Mouse (Mus musculus): ENCODE measurements around the gene Hmgb2.

Hmgb2 gene

DNA sequence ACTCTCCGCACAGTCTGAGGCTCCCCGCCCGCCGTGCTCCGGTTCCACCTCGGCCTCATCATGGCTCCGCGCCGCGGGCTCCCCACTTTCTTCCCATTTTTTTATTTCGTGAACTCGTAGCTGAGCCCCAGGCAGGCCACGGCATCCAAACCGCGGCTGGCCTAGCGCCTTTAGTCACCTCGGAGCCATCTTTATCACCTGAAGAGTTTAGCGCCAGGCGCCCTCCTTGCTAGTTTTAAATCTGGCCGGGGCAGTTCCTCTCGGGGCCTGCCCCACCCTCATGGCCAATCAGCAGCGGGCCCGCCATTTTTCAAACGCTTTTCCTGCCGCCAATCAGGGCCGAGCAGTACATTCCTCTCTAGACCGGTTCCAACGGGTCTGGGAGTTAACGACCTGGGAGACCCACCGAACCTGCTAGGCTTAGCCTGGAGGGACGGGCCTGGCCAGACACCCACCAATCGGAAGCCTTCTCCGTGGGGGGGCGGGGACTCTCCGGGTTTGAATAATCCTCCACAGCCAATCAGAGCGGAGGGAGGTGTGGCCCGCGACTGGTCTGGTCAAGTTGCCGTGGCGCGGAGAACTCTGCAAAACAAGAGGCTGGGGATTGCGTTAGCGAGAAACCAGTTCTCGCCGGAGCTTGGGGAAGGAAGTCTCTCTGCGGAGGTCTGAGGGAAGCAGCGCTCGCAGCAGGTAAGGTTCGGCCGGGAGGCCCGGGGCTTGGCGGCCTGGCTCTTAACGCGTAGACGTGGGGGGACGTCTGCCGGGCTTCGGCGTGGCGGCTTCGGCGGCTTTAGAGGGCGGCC is at the start of gene Hmgb2:
Gene Hmgb2, plus strand, starts transcription at position 592 of the 803 bp plus-strand sequence.
- DNase-seq (ENCODE audit: low read depth, low spot score), result peak; percentile 99

DNA sequence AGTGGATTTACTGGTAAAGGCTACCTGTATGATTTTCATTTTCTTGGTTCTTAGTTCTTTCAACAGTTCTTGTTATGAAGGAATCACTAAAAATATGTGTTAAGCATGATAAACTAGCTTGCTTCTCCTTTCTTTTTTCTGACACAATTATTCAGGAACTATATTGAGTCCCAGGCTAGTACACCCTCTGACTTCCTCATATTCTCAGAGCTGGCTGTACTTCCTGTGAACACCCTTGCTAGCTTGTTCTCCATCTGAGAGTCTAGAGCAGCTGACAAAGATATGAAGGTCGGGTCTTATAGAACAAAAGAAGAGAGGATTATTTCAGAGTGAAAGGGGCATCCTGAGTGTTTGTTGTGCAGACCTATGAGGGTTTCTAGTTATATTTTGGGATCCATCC is 48.9 kb upstream of the Hmgb2 start:
- DNase-seq (ENCODE audit: low read depth, low spot score), result no peak

DNA sequence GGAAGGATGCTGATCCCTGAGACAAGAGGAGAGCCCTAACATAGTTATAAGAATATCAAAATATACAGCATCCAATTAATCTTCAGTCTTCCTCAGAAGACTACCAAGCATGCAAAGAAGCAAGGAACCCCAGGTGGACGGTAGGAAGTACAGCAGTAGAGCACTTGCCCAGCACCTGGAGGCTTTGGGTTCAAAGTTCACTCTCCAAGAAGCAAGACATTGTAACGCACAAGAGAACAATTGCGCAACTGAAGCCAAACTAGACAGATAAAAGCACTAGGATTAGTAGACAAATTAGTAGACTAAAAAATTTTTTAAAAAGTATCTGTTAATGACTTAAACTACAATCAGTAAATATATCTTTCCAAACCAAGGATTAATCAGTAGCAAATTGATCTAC is 48.0 kb upstream of the Hmgb2 start:
- no peak for DNase-seq (ENCODE audit: low read depth, low spot score)

DNA sequence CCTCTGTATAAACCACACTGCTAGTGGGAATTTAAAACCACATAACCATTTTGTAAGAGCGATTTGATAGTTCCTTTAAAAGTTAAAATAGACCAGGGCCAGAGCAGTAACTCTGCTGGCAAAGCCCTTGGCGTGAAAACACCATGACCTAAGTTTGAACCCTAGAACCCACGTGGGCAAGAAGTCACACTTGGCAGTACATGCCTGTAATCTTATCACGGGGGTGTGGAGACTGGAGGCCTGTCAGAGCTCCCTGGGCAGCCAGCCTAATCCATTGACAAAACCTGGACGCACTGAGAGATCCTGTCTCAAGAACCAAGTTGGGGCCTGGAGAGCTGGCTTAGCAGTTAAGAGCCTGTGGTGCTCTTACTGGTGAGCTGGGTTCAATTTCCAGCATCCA is 43.1 kb upstream of the Hmgb2 start:
- no peak for DNase-seq (ENCODE audit: low read depth, low spot score)

DNA sequence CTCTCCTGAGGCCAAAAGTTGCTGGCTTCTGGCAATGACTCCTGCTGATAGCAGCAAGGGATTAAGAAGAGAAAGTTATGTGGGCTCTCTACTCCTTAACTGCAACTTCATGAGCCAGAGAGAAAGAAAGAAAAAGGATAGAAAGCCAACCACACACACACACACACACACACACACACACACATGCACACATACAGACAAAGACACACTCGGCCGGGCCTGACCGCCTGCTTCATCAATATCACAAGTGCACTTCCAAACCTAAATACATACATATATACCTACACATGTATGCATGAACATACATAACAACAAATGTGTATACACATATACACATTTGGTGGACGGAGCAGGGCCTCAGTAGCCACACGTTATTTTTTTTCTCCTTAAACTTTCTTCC is 40.8 kb upstream of the Hmgb2 start:
- no peak for DNase-seq (ENCODE audit: low read depth, low spot score)

DNA sequence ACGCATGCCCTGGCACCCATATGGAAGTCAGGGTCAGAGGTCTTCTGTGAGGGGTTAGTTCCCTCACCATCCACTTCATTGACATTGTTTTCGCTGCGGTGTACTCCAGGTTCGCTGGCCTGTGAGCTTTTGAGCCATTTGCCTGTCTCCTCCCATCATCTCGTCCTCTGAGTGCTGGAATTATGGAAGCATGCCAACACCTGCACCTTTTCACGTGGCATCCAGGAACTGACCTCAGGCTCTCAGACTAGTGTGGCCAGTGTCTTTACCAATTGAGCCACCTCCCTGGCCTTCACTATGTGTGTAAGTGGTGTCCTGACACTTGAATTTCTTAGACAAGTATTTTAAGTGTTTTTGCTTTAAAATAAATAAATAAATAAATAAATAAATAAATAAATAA is 38.0 kb upstream of the Hmgb2 start:
- no peak for DNase-seq (ENCODE audit: low read depth, low spot score)

DNA sequence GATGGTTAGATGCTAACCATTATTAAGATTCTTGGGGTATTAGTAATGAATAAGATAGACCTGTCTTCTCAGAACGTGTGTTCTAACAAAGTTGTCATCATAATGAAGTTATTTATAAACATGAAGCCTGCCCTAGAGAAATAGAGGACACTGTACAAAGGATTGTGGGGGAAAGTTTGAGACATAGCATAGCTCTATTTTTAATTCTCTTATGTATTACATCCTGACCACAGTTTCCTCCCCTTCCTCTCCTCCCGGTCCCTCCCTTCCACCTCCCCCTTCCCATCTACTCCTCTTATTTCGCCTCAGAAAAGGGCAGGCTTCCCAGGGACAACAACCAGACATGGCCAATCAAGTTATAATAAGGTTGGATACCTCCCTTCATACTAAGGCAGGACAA is 33.3 kb upstream of the Hmgb2 start:
- no peak for DNase-seq (ENCODE audit: low read depth, low spot score)

DNA sequence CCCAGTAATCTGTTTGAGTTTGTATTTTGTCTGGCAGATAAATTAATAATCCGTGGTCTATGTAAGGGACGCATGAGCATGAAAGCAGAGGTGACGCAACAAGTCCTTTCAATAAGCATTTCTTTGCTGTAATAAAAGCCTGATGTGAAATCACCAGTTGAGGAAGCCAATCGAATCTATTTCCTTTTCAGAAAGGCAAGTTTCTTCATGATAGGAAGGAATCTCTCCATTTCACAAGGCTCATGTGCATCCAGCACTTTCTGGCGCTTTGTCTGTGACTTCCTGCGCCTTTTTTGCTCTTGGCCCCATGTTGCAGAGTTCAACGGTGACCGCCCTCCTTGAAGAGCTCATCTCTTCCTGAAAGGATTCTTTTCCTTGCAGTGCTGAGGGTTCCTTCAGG is 32.0 kb upstream of the Hmgb2 start:
- no peak for DNase-seq (ENCODE audit: low read depth, low spot score)

DNA sequence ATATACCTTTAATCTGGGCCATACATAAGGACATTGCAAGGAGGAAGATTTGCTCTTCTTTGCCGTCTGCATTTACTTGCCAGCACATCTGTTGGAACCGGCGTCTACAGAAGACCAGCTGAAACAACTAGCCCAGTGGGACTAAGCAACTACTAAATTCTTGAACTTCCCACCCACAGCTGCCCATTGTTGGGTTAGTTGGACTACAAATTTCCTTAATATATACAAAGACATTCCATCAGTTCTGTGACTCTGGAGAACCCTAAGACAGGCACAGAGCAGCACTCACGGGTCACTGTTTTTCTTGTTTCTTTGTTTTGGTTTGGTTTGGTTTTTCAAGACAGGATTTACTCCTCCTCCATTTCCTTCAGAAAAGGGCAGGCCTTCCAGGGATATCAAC is 31.1 kb upstream of the Hmgb2 start:
- no peak for DNase-seq (ENCODE audit: low read depth, low spot score)

DNA sequence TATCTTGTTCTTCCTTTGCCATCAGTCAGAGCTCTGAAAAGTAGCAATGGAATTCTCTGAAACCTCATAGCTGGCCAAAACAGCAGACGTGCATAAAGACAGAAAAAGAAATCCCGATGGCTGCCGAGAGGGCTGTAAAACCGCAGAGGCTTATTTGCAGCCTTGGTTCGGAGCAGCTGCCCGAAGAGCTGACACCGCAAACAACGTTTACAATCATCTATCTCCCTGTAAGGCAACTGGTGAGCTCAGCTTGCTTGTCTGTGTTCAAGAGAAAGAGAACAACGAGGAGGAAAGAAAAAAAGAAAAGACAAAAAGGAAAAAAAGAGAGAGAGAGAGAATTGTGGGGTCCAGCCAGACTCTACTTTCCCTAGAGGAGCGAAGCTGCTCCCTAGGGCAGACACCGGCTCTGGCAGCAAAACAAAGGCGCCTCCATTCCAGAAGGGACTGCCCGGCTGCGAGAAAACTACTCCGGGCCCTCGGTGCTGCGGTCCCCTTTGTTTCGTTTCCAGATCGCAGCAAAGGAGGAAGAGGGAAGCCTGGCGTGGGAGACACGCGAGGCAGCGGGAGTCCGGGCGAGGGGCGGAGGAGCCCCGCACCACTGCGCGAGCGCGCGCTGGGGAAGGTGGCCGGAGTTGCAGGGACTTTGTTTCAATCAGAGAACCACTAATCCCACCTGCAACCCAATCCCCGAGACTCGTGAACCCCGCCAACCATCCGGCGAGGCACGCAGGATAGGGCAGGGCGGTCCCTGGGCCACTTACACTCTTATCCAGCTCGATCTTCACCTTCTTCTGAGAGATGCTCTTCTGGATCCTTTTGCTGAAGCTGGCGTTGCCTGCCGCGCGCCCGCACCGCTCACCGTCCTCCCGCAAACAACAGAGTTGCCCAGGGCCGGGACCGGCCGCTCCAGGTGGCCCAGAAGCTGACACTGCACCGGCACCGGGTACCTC is 24.9 kb upstream of the Hmgb2 start:
- DNase-seq (ENCODE audit: low read depth, low spot score), result peak; percentile 31

DNA sequence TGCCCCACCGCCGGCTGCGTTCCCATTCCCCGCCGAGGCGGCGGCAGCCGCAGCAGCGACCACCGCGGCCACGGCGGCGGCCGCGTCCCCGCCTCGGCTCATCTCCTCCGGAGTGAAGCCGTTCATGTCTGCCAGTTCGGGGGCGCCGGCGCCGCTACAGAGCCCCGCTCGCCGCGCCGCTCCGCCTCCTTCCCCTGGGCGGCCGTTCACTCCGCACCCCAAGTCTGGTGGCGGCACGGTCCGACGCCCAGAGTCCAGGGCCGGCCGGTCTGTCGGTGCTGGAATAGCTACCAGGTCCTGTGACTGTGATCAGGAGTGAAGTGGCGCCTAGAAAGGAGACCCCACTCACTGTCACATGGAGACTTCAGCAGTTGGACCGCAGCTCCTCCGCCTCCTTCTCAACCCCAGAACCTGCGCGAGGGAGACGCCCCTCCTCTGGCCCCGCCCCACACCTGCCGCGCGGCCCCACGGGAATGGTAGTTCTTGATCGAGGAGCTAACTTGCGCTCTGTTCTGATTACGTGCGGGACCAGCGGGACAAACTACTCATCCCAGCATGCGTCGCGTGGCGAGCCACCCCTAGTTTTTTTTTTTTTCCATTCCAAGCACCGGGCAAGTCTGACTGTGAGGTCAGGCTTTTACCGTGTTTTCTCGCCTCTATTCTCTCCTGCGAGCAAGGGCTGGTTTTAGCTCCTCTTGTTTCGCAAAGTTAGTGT is 24.1 kb upstream of the Hmgb2 start, which contains the start of gene Sap30:
Gene Sap30, minus strand, starts transcription at position 420 of the 715 bp plus-strand sequence.
- DNase-seq (ENCODE audit: low read depth, low spot score), result peak; percentile 93

DNA sequence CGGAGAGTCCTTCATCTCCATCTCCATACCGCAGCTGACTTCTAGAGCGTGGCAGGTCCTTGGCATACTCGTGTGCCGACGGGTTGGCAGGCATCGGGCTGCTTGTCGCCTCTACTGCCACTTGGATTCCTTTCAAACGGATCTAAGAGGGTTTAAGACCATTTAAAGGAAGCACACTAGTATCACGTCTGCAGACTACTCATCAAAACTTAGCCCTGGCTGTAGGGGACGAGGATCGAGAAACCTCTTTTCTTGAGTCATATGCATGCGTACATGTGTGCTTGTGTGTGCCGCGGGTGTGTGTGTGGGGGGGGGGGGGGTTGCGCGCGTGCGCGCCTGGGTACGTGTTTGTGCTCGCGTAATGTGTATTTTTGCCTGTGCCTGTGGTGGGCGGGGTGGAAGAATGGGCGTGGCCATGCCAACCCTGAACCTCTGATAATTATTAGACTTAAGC is 23.4 kb upstream of the Hmgb2 start:
- DNase-seq (ENCODE audit: low read depth, low spot score), result peak; percentile 64

DNA sequence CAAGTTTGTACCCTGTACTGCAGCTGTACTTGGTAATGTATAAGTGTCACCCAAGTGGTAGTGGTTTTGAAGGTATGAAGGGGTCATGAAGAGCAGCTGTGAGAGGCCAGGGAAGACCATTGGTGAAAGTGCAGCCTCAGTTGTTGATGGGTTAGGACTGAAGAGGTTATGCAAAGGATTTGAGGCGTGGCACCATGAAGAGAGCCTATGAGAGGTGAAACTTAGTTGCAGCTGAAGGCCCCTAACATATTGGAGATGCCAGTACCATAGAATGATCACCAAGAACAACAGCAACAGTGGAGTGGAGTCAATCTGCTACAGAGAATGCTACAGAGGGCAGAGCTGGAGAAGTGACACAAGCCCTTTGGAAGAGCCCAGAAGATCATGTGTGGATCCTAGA is 22.3 kb upstream of the Hmgb2 start:
- no peak for DNase-seq (ENCODE audit: low read depth, low spot score)

DNA sequence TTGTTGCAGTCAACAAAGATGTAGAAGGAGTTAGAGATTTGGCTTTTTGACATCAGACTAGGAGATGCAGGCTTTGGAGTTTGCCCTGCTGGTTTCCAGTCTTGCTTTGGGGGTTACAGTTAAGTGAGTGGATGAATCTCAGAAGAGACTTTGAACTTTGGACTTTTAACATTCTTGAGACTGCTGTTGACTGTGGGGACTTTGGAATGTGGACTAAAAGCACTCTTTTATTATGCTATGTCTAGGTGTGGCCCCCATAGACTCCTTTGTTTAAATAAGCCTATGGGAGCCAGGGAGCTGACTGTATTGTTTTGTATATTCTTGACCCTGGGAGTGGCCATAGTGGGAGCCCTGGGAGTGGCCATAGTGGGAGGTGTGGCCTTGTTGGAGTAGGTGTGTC is 21.8 kb upstream of the Hmgb2 start:
- no peak for DNase-seq (ENCODE audit: low read depth, low spot score)

DNA sequence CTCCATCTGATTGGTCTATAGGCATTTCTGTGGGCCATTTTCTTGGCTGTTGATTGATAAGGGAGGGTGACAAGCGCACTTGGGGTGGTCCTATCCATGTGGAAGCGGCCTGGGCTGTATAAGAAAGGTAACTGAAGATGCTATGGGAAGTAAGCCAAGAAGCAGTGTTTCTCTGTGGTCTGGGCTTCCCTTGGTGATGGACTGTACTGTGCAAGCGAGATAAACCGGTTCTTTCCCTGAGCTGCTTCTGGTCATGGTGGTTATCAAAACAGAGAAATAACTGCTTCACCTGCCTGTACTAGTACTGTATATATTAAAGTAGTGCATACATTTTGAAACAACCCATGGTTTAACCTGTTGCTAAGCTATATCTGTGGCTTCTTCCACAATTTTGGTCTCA is 19.8 kb upstream of the Hmgb2 start:
- no peak for DNase-seq (ENCODE audit: low read depth, low spot score)

DNA sequence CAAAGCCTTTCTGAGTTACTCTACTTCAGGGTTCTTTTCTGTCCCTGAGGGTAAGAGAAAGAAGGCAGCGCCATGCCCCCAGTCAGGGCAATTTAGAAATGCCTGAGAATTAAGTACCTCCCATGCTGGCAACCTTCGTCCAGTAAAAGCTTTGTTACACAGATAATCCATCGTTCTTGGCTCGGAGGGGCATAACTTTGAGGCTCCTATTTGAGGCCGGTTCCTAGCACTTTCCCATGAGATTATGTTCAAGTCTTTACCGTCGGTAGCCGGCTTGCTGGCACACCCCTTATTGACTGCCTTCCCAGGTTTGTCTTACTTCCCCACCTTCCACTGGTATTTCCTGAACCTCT is 13.2 kb upstream of the Hmgb2 start:
- no peak for DNase-seq (ENCODE audit: low read depth, low spot score)

DNA sequence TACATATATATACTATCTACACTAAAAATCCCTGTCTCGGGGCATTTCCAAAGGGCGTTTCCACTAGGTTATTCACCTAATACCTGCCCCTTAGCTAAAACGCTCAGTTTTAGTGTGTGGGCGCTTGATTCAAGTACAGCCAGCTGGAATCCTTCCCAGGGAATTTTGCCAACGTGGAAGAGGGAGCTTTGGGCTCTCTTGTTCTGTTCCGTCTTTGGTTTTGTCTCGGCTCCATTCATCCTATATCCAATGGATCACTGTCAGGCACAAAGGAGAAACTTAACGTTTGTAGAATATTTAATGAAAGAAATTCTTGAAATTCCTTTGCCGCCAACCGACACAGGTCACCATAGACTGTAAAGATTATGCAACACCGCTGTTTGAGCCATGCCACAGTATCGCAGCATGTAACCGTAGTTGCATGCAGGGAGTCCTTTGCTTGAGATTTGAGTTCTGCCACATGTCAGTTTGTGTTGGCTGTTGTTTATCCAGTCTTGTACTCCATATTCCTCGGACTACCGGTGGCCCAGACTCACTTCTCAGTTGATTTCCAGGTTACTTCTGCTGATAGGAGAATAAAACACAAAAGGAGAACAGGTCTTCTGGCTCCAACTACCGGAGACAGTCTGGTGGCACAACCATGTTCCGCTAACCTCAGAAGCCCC is 12.7 kb upstream of the Hmgb2 start:
- no peak for DNase-seq (ENCODE audit: low read depth, low spot score)

DNA sequence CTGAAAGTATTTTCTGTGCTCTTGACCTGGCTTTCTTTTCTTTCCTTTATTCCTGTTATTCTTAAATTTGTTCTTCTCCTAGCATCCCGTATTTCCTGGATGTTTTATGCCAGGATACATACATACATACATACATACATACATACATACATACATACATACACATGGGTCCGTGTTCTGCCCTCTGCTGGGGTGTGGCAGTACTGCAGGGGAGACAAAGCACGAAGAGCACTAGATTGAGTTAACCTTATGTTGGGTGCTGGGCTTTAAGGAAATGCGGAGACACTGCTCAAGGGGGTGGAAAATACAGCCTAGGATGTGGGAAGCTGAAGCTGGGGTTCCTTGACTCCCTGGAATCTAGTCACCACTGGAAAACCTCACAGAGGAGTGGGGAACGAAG is 8.1 kb upstream of the Hmgb2 start:
- DNase-seq (ENCODE audit: low read depth, low spot score), result peak; percentile 68

DNA sequence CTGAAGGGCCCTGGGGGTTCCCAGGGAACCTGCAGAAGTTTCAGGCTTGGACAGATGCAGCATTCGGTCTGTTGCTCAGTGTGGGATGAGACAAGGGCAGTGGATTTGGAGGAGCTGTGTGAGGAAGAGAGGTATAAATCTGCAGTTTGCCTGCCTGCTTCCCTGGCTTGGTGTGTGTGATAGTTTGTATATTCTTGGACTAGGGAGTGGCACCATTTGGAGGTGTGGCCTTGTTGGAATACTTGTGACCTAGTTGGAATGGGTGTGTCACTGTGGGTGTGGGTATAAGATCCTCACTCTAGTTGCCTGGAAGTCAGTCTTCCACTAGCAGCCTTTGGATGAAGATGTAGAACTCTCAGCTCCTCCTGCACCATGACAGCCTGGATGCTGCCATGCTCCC is 6.2 kb upstream of the Hmgb2 start:
- DNase-seq (ENCODE audit: low read depth, low spot score), result peak; percentile 47

DNA sequence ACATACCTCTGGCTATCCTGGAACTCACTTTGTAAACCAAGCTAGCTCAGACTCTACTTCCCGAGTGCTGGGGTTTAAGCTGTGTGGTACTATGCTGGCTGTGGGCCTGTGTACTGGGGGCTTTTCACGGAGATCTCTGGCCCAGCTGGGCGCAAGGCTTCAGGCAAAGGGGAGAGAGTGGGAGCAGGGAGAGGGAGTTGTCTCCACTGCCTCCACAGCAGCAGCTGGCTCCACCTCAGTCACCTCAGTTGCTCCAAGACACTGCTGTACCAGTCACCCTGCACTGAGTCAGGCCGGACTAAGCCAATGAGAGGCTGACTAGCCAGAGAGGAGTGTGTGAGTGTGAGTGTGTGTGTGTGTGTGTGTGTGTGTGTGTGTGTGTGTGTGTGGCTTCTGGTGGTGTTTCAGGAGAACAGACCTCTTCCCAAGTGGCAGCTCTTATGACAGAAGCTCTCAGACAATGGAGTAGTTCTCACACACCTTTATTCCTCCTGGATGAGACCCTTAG is 4.1 kb upstream of the Hmgb2 start:
- no peak for DNase-seq (ENCODE audit: low read depth, low spot score)

DNA sequence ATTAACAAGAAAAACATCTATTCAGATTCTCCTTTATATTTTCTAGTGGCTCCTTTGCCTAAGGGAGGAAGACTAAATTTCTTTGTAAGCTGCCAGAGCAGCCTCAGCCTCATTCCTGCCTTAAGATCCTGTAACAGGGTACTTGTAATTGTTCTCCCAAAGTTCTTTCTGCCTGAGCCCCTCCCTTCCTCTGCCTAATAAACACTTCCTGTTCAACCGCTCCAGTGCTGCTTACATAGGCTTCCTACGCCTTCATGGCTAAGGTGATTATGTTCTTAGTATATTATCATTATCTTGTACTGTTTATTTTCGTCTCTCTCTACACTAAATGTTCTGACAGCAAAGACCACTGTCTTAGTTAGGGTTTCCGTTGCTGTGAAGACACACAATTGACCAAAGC is 3.0 kb upstream of the Hmgb2 start:
- DNase-seq (ENCODE audit: low read depth, low spot score), result no peak
